Mouse (Mus musculus): ENCODE measurements around the gene Grm5. TPM values are rescaled to one million over a fixed set of nuclear protein-coding genes. Genes with fewer than 3 reads are reported as not detected.

Grm5 gene
- total RNA-seq, 2 experiments from 2014 or later: 256 to 259 TPM

Other genes starting within 250 kb of the Grm5 start
- gene Tyr, start 90.7 kb upstream of the Grm5 start, total RNA-seq (2021): not detected

Data from layer of hippocampus, postnatal 36 days (tissue).